Mouse (Mus musculus): ENCODE measurements around the gene Fam47e. TPM values are rescaled to one million over a fixed set of nuclear protein-coding genes. Genes with fewer than 3 reads are reported as not detected.
A peak's percentile ranks its signal among the peaks of the same experiment; 100 is the strongest.

Fam47e gene
- not detected in 2 replicates for polyA plus RNA-seq (2014; fragmentation: Nextera tagmentation; extraction: Ambion mirVana)

- Histone ChIP-seq H3K27me3 (ENCODE audit: control insufficient read depth, insufficient read depth, low read length) (no peaks in the 10 kb centered on the region), H3K27ac (replicated peaks in 1 of 2; ENCODE audit: control insufficient read depth in 1 of 2, insufficient read depth in 1 of 2, low read depth in 2 of 2, low read length in 2 of 2) (no peak within 1 kb of the TSS), H3K4me1 (ENCODE audit: control insufficient read depth in 2 of 2, insufficient read depth in 2 of 2, low read length in 2 of 2) (peaks cover 2% of the 10 kb centered on the region in 2 experiments; a peak in 2 of 4 replicates), H3K9me3 (ENCODE audit: control insufficient read depth, low read length) (peaks cover 6% of the 10 kb centered on the region), H3K36me3 (ENCODE audit: control insufficient read depth, insufficient read depth, low read length) (no peaks in the 10 kb centered on the region), H3K4me3 (ENCODE audit: control insufficient read depth in 1 of 2, insufficient read depth in 1 of 2, low read depth in 1 of 2, low read length in 2 of 2) (no peak within 1 kb of the TSS), H3K9ac (ENCODE audit: low read length) (no peak within 1 kb of the TSS), H3K4me2 (ENCODE audit: low read length) (no peak within 1 kb of the TSS)
- 74% methylated on average over 16 of the region's 16 CpGs for WGBS
- no peak for ATAC-seq (ENCODE audit: insufficient number of reproducible peaks, insufficient read depth, low FRiP score, low read depth)
Observed at GRCm38 (mm10) chr5:92554891-92555511, at the start of gene Fam47e. Fam47e (plus strand) TSS chr5:92555069.

- ATAC-seq (ENCODE audit: insufficient number of reproducible peaks, insufficient read depth, low FRiP score, low read depth): peak; percentile 93
- H3K27ac ChIP-seq (replicated peaks in 1 of 2; ENCODE audit: control insufficient read depth in 1 of 2, insufficient read depth in 1 of 2, low read depth in 2 of 2, low read length in 2 of 2): peak overlapping the region; percentile 90 to 99
- no peaks in the 10 kb centered on the region for H3K9me3 ChIP-seq (ENCODE audit: control insufficient read depth, low read length)
- H3K4me2 ChIP-seq (ENCODE audit: low read length): peak overlapping the region; percentile 75
- peak overlapping the region; percentile 97 for H3K9ac ChIP-seq (ENCODE audit: low read length)
- H3K36me3 ChIP-seq (ENCODE audit: control insufficient read depth, insufficient read depth, low read length): peaks cover 8% of the 10 kb centered on the region; the same call in 1 of the 2 replicates
- no peaks in the 10 kb centered on the region for H3K27me3 ChIP-seq (ENCODE audit: control insufficient read depth, insufficient read depth, low read length)
- peaks cover 8 to 27% of the 10 kb centered on the region in 2 experiments; a peak in 3 of 4 replicates for H3K4me1 ChIP-seq (ENCODE audit: control insufficient read depth in 2 of 2, insufficient read depth in 2 of 2, low read length in 2 of 2)
- peak overlapping the region; percentile 72 to 97 for H3K4me3 ChIP-seq (ENCODE audit: control insufficient read depth in 1 of 2, insufficient read depth in 1 of 2, low read depth in 1 of 2, low read length in 2 of 2)
- WGBS: under 1% methylated on average over 48 of the region's 48 CpGs
Observed at GRCm38 (mm10) chr5:92505402-92505865, 49.4 kb upstream of the Fam47e start.

GRCm38 (mm10) chr5:92506301-92506729 lies 48.6 kb upstream of the Fam47e start:
- ATAC-seq (ENCODE audit: insufficient number of reproducible peaks, insufficient read depth, low FRiP score, low read depth): no peak
- no peaks in the 10 kb centered on the region for H3K27me3 ChIP-seq (ENCODE audit: control insufficient read depth, insufficient read depth, low read length)
- H3K9me3 ChIP-seq (ENCODE audit: control insufficient read depth, low read length): no peaks in the 10 kb centered on the region
- H3K36me3 ChIP-seq (ENCODE audit: control insufficient read depth, insufficient read depth, low read length): peaks cover 1% of the 10 kb centered on the region; the same call in 1 of the 2 replicates
- 11% methylated on average over 4 of the region's 4 CpGs for WGBS
- H3K27ac ChIP-seq (replicated peaks in 1 of 2; ENCODE audit: control insufficient read depth in 1 of 2, insufficient read depth in 1 of 2, low read depth in 2 of 2, low read length in 2 of 2): peak overlapping the region; percentile 71 to 99
- H3K4me3 ChIP-seq (ENCODE audit: control insufficient read depth in 1 of 2, insufficient read depth in 1 of 2, low read depth in 1 of 2, low read length in 2 of 2): peak overlapping the region; percentile 72 to 97; a peak in 2 of 4 replicates
- peak overlapping the region; percentile 75 for H3K4me2 ChIP-seq (ENCODE audit: low read length)
- peak overlapping the region; percentile 97 for H3K9ac ChIP-seq (ENCODE audit: low read length)
- H3K4me1 ChIP-seq (ENCODE audit: control insufficient read depth in 2 of 2, insufficient read depth in 2 of 2, low read length in 2 of 2): peaks cover 8 to 27% of the 10 kb centered on the region in 2 experiments; a peak in 3 of 4 replicates

GRCm38 (mm10) chr5:92506733-92507132 lies 48.1 kb upstream of the Fam47e start, which contains the start of gene Scarb2:
Scarb2 (minus strand) TSS chr5:92506833.
- H3K36me3 ChIP-seq (ENCODE audit: control insufficient read depth, insufficient read depth, low read length): no peaks in the 10 kb centered on the region
- peak within 1 kb of the TSS; percentile 72 to 97 for H3K4me3 ChIP-seq (ENCODE audit: control insufficient read depth in 1 of 2, insufficient read depth in 1 of 2, low read depth in 1 of 2, low read length in 2 of 2)
- H3K27ac ChIP-seq (replicated peaks in 1 of 2; ENCODE audit: control insufficient read depth in 1 of 2, insufficient read depth in 1 of 2, low read depth in 2 of 2, low read length in 2 of 2): peak within 1 kb of the TSS; percentile 71 to 99
- no peaks in the 10 kb centered on the region for H3K27me3 ChIP-seq (ENCODE audit: control insufficient read depth, insufficient read depth, low read length)
- H3K9me3 ChIP-seq (ENCODE audit: control insufficient read depth, low read length): no peaks in the 10 kb centered on the region
- H3K9ac ChIP-seq (ENCODE audit: low read length): peak within 1 kb of the TSS; percentile 97
- ATAC-seq (ENCODE audit: insufficient number of reproducible peaks, insufficient read depth, low FRiP score, low read depth): no peak
- peak within 1 kb of the TSS; percentile 75 for H3K4me2 ChIP-seq (ENCODE audit: low read length)
- peaks cover 8 to 27% of the 10 kb centered on the region in 2 experiments; a peak in 3 of 4 replicates for H3K4me1 ChIP-seq (ENCODE audit: control insufficient read depth in 2 of 2, insufficient read depth in 2 of 2, low read length in 2 of 2)

GRCm38 (mm10) chr5:92508853-92509252 lies 46.0 kb upstream of the Fam47e start:
- no peaks in the 10 kb centered on the region for H3K27me3 ChIP-seq (ENCODE audit: control insufficient read depth, insufficient read depth, low read length)
- H3K9ac ChIP-seq (ENCODE audit: low read length): no peak overlapping the region
- H3K27ac ChIP-seq (replicated peaks in 1 of 2; ENCODE audit: control insufficient read depth in 1 of 2, insufficient read depth in 1 of 2, low read depth in 2 of 2, low read length in 2 of 2): no peak overlapping the region
- WGBS: 88% methylated on average over 5 of the region's 5 CpGs
- no peak overlapping the region for H3K4me3 ChIP-seq (ENCODE audit: control insufficient read depth in 1 of 2, insufficient read depth in 1 of 2, low read depth in 1 of 2, low read length in 2 of 2)
- H3K4me1 ChIP-seq (ENCODE audit: control insufficient read depth in 2 of 2, insufficient read depth in 2 of 2, low read length in 2 of 2): peaks cover 2 to 14% of the 10 kb centered on the region in 2 experiments; a peak in 3 of 4 replicates
- no peak overlapping the region for H3K4me2 ChIP-seq (ENCODE audit: low read length)
- H3K36me3 ChIP-seq (ENCODE audit: control insufficient read depth, insufficient read depth, low read length): no peaks in the 10 kb centered on the region
- no peak for ATAC-seq (ENCODE audit: insufficient number of reproducible peaks, insufficient read depth, low FRiP score, low read depth)
- H3K9me3 ChIP-seq (ENCODE audit: control insufficient read depth, low read length): no peaks in the 10 kb centered on the region

- Histone ChIP-seq H3K4me2 (ENCODE audit: low read length) (no peak overlapping the region), H3K4me1 (ENCODE audit: control insufficient read depth in 2 of 2, insufficient read depth in 2 of 2, low read length in 2 of 2) (peaks cover under 1 to 4% of the 10 kb centered on the region in 2 experiments; a peak in 3 of 4 replicates), H3K9me3 (ENCODE audit: control insufficient read depth, low read length) (no peaks in the 10 kb centered on the region), H3K9ac (ENCODE audit: low read length) (no peak overlapping the region), H3K27ac (replicated peaks in 1 of 2; ENCODE audit: control insufficient read depth in 1 of 2, insufficient read depth in 1 of 2, low read depth in 2 of 2, low read length in 2 of 2) (no peak overlapping the region), H3K36me3 (ENCODE audit: control insufficient read depth, insufficient read depth, low read length) (no peaks in the 10 kb centered on the region), H3K4me3 (ENCODE audit: control insufficient read depth in 1 of 2, insufficient read depth in 1 of 2, low read depth in 1 of 2, low read length in 2 of 2) (no peak overlapping the region), H3K27me3 (ENCODE audit: control insufficient read depth, insufficient read depth, low read length) (no peaks in the 10 kb centered on the region)
- ATAC-seq (ENCODE audit: insufficient number of reproducible peaks, insufficient read depth, low FRiP score, low read depth): no peak
Observed at GRCm38 (mm10) chr5:92511256-92511655, 43.6 kb upstream of the Fam47e start.

GRCm38 (mm10) chr5:92512066-92512465 lies 42.8 kb upstream of the Fam47e start:
- H3K27ac ChIP-seq (replicated peaks in 1 of 2; ENCODE audit: control insufficient read depth in 1 of 2, insufficient read depth in 1 of 2, low read depth in 2 of 2, low read length in 2 of 2): no peak overlapping the region
- 68% methylated on average over 5 of the region's 5 CpGs for WGBS
- no peak for ATAC-seq (ENCODE audit: insufficient number of reproducible peaks, insufficient read depth, low FRiP score, low read depth)

More at GRCm38 (mm10) chr5:92512066-92512465, 42.8 kb upstream of the Fam47e start:
- Histone ChIP-seq H3K4me3 (ENCODE audit: control insufficient read depth in 1 of 2, insufficient read depth in 1 of 2, low read depth in 1 of 2, low read length in 2 of 2) (no peak overlapping the region), H3K36me3 (ENCODE audit: control insufficient read depth, insufficient read depth, low read length) (no peaks in the 10 kb centered on the region), H3K9me3 (ENCODE audit: control insufficient read depth, low read length) (no peaks in the 10 kb centered on the region), H3K4me2 (ENCODE audit: low read length) (no peak overlapping the region), H3K4me1 (ENCODE audit: control insufficient read depth in 2 of 2, insufficient read depth in 2 of 2, low read length in 2 of 2) (no peaks in the 10 kb centered on the region), H3K9ac (ENCODE audit: low read length) (no peak overlapping the region), H3K27me3 (ENCODE audit: control insufficient read depth, insufficient read depth, low read length) (no peaks in the 10 kb centered on the region)

Data from heart, embryonic 14.5 days (tissue).